Mouse (Mus musculus) heart, adult 2 months (tissue): ENCODE results near the gene Mdga1.

ENCODE experiments used
- CTCF ChIP-seq: fragments of 200-600 bp; IDR thresholded peaks from 2 replicates; pipeline ENCODE4 v1.8.1; 2022; ENCODE audit warnings: antibody characterized with exemption, mild to moderate bottlenecking, moderate library complexity
- EP300 ChIP-seq: fragments of 200-500 bp; IDR thresholded peaks from 2 replicates; pipeline ENCODE4 v1.6.1; 2011; ENCODE audit warnings: low read depth, low read length, control low read depth; ENCODE audit not compliant: insufficient read depth
- POLR2A ChIP-seq: fragments of 200-500 bp; IDR thresholded peaks from 2 replicates; pipeline ENCODE4 v1.6.1; 2011; ENCODE audit warnings: mild to moderate bottlenecking, low read depth, low read length, control low read depth; ENCODE audit not compliant: insufficient read depth

GRCm38 (mm10) chr17:29937350-29937781 lies 32.5 kb downstream of the Mdga1 start:
- no peak for TF ChIP-seq CTCF
- TF ChIP-seq EP300, result no peak
- no peak for TF ChIP-seq POLR2A
